Mouse (Mus musculus) embryonic facial prominence, embryonic 14.5 days (tissue): Measurements from ENCODE around the gene Eif2ak1. TPM values are rescaled to one million over a fixed set of nuclear protein-coding genes. Genes with fewer than 3 reads are reported as not detected.
A peak's percentile ranks its signal among the peaks of the same experiment; 100 is the strongest.
"Not testable (repeated sequence)": the region's sequence is repeated elsewhere in the genome, so short reads cannot be mapped to it uniquely, and the experiment has no call there.

ENCODE experiments used
- ATAC-seq: fragments of 200-750 bp; cut with Nextera tagmentation; 2 replicates; pipeline ENCODE4 v1.8.0; 2017; ENCODE audit warnings: low read depth, moderate number of reproducible peaks, moderate TSS enrichment
- DNase-seq: peaks from one replicate; pipeline ENCODE4 v3.0.0-alpha.2; 2015; ENCODE audit warnings: low spot score
- H3K27ac ChIP-seq: fragments of 300-500 bp; sonication (generic); replicated peaks from 2 replicates; pipeline ENCODE4 v1.5.1; 2014; ENCODE audit warnings: low read depth, mild to moderate bottlenecking, low read length, moderate library complexity
- H3K27me3 ChIP-seq: fragments of 300-500 bp; sonication (generic); replicated peaks from 2 replicates; pipeline ENCODE4 v1.6.1; 2014; ENCODE audit warnings: low read length; ENCODE audit not compliant: control insufficient read depth, insufficient read depth
- H3K36me3 ChIP-seq: fragments of 300-500 bp; sonication (generic); 2 replicates; pipeline ENCODE4 v1.6.1; 2014; ENCODE audit warnings: low read length, mixed read lengths; ENCODE audit not compliant: control insufficient read depth, insufficient read depth
- H3K4me1 ChIP-seq: fragments of 300-500 bp; sonication (generic); 2 replicates; pipeline ENCODE4 v1.6.1; 2014; ENCODE audit warnings: antibody characterized with exemption, low read length; ENCODE audit not compliant: control insufficient read depth, insufficient read depth
- H3K4me2 ChIP-seq: fragments of 300-500 bp; sonication (generic); 2 replicates; pipeline ENCODE4 v1.6.1; 2014; ENCODE audit warnings: low read depth, mild to moderate bottlenecking, low read length, moderate library complexity, mixed read lengths
- H3K4me3 ChIP-seq: fragments of 300-500 bp; sonication (generic); 2 replicates; pipeline ENCODE4 v1.5.1; 2014; ENCODE audit warnings: low read depth, mild to moderate bottlenecking, low read length
- H3K9ac ChIP-seq: fragments of 300-500 bp; sonication (generic); 2 replicates; pipeline ENCODE4 v1.6.1; 2014; ENCODE audit warnings: low read depth, mild to moderate bottlenecking, low read length, moderate library complexity, mixed read lengths
- H3K9me3 ChIP-seq: fragments of 300-500 bp; sonication (generic); 2 replicates; pipeline ENCODE4 v1.6.1; 2016; ENCODE audit warnings: low read length; ENCODE audit not compliant: control insufficient read depth
- WGBS: fragments of 180-500 bp; shearing (Covaris S2); extraction: QIAGEN DNeasy Blood & Tissue Kit; methylation state at CpG from one replicate; pipeline ENCODE4 v1.1.7; 2014; 5-methylcytosine and 5-hydroxymethylcytosine counted together
- polyA plus RNA-seq: library from polyadenylated mRNA; unstranded; fragments of >200 nt; fragmentation: Nextera tagmentation; extraction: Ambion mirVana; gene quantifications from 2 replicates; pipeline ENCODE4 v1.2.1, GENCODE M21; 2014

Gene Eif2ak1
- polyA plus RNA-seq: 38.4 and 39.8 TPM in 2 replicates

- Histone ChIP-seq H3K27ac (peak within 1 kb of the TSS; percentile 70), H3K4me1 (peaks cover 9% of the 10 kb centered on the region; the same call in 1 of the 2 replicates), H3K9ac (peak within 1 kb of the TSS; percentile 83), H3K36me3 (no peaks in the 10 kb centered on the region), H3K9me3 (no peaks in the 10 kb centered on the region), H3K27me3 (no peaks in the 10 kb centered on the region), H3K4me3 (peak within 1 kb of the TSS; percentile 85), H3K4me2 (peak within 1 kb of the TSS; percentile 85)
- peak; percentile 98 for DNase-seq
- 2% methylated on average over 35 of the region's 37 CpGs for WGBS
- ATAC-seq: peak; percentile 99
Measured at GRCm38 (mm10) chr5:143817116-143817930, at the start of gene Eif2ak1. Gene Eif2ak1, plus strand, starts transcription at chr5:143817788.

- Histone ChIP-seq H3K36me3 (no peaks in the 10 kb centered on the region), H3K4me3 (no peak overlapping the region), H3K4me1 (no peaks in the 10 kb centered on the region), H3K9me3 (no peaks in the 10 kb centered on the region), H3K9ac (no peak overlapping the region), H3K27me3 (no peaks in the 10 kb centered on the region), H3K4me2 (no peak overlapping the region), H3K27ac (no peak overlapping the region)
- ATAC-seq: no peak
- peak; percentile 27 for DNase-seq
- WGBS: 83% methylated on average over 7 of the region's 8 CpGs
Measured at GRCm38 (mm10) chr5:143781951-143782350, 35.6 kb upstream of the Eif2ak1 start.

- H3K4me1 ChIP-seq: no peaks in the 10 kb centered on the region
- H3K4me2 ChIP-seq: no peak overlapping the region
- H3K27ac ChIP-seq: no peak overlapping the region
- H3K36me3 ChIP-seq: no peaks in the 10 kb centered on the region
- no peak for ATAC-seq
- no peak overlapping the region for H3K4me3 ChIP-seq
- no peaks in the 10 kb centered on the region for H3K27me3 ChIP-seq
- no peak for DNase-seq
- 73% methylated on average over 6 of the region's 6 CpGs for WGBS
- H3K9me3 ChIP-seq: no peaks in the 10 kb centered on the region
- no peak overlapping the region for H3K9ac ChIP-seq
Measured at GRCm38 (mm10) chr5:143785391-143785790, 32.2 kb upstream of the Eif2ak1 start.

- DNase-seq, ATAC-seq: not testable (repeated sequence)
- 87% methylated on average over 6 of the region's 6 CpGs for WGBS
Measured at GRCm38 (mm10) chr5:143801216-143801615, 16.4 kb upstream of the Eif2ak1 start.

DNA sequence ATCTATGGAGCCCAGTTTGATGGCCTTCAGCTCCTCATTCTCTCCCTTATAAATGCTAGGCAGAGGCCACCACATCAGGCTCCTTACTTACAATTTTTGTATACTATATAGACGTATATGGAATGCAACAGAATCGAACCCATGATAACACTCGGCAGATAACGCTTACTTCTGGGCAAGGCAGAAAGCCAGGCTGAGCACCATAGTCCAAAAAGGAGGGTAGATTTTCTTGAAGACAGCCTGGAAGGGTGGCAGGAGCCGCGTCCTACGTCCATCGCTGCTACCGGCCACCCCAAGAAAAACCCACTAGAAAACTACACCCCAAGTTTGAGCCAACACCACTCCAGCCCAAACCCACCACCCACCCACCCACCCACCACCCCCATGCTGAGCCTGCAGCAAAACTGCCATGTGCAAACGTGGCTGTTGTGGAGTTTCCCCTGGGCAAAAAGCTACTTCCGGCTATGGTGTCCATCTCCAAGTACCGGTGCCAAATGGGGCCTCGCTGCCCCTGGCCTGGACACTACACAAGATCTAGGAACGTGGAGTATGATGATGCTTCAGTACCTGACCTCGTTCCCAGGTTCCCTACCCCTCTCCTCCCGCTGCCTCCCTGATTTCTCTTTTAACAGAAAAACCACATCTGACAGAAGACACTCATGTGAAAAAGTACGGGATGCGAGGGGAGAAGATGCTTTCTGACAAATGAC lies 13.4 kb upstream of the Eif2ak1 start:
- WGBS: 85% methylated on average over 18 of the region's 18 CpGs
- H3K27ac ChIP-seq: no peak overlapping the region
- H3K4me1 ChIP-seq: no peaks in the 10 kb centered on the region
- no peak overlapping the region for H3K4me3 ChIP-seq
- ATAC-seq (no peak), DNase-seq (no peak)
- H3K4me2 ChIP-seq: no peak overlapping the region
- no peaks in the 10 kb centered on the region for H3K36me3 ChIP-seq
- H3K9ac ChIP-seq: no peak overlapping the region
- H3K9me3 ChIP-seq: no peaks in the 10 kb centered on the region
- no peaks in the 10 kb centered on the region for H3K27me3 ChIP-seq

More at GRCm38 (mm10) chr5:143801216-143801615, 16.4 kb upstream of the Eif2ak1 start:
- H3K4me2 ChIP-seq, H3K4me3 ChIP-seq, H3K9ac ChIP-seq, H3K27me3 ChIP-seq, H3K27ac ChIP-seq, H3K36me3 ChIP-seq, H3K4me1 ChIP-seq, H3K9me3 ChIP-seq: not testable (repeated sequence)

DNA sequence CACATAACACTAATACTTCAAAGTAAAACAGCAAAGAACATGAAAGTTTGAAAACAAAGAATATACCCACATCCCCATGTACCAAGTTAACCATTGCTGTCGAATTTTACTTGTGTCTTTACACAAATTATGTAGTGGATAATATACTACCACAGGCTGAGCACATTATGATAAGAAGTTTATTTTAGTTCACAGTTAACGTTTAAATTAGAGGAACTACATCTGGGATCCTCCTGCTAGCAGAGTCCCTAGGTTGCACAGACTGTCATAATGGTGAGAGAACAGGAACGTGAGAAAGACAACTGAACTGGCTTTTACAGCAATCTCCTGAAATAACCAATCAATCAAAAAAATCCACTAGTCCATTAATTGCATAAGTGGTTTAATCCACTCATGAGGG lies 10.3 kb upstream of the Eif2ak1 start:
- no peaks in the 10 kb centered on the region for H3K9me3 ChIP-seq
- H3K4me1 ChIP-seq: no peaks in the 10 kb centered on the region
- no peak overlapping the region for H3K27ac ChIP-seq
- H3K9ac ChIP-seq: no peak overlapping the region
- DNase-seq: no peak
- no peak overlapping the region for H3K4me2 ChIP-seq
- WGBS: 70% methylated on average over 3 of the region's 3 CpGs
- H3K36me3 ChIP-seq: no peaks in the 10 kb centered on the region
- no peaks in the 10 kb centered on the region for H3K27me3 ChIP-seq
- H3K4me3 ChIP-seq: no peak overlapping the region
- ATAC-seq: no peak

DNA sequence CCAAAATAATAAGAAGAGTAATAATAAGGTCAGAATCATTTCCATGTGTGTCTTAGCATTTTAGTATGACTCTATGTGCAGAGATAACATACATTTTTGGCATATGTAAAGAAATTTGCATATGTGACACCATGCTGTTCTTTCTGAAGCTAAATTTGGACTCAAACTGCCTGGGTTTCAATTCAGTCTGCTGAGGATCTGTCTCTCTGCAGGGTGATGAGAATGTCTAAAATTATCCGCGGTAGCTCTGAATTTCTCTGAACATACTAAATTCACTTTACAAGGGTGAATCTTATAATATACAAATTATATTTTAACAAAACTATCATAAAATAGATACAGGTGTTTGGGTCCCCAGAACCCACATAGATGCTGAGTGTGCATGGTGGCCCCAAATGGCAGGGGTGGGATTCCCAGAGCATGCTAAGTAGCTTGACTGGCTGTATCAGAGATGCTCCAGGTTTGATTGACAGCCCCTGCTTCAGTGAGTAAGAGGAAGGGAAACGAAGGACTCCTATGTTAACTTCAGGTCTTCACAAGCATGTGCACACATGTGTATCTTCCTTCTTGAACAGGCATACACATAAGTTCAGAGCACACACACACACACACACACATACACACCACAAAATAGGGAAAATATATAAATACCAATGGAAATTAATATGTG lies 8.0 kb upstream of the Eif2ak1 start:
- ATAC-seq (no peak), DNase-seq (no peak)
- no peaks in the 10 kb centered on the region for H3K9me3 ChIP-seq
- no peak overlapping the region for H3K4me3 ChIP-seq
- H3K27ac ChIP-seq: no peak overlapping the region
- no peaks in the 10 kb centered on the region for H3K36me3 ChIP-seq
- 76% methylated on average over 3 of the region's 3 CpGs for WGBS
- no peak overlapping the region for H3K4me2 ChIP-seq
- H3K27me3 ChIP-seq: no peaks in the 10 kb centered on the region
- H3K9ac ChIP-seq: no peak overlapping the region
- H3K4me1 ChIP-seq: no peaks in the 10 kb centered on the region

GRCm38 (mm10) chr5:143811653-143812052 lies 5.9 kb upstream of the Eif2ak1 start:
- DNase-seq (no peak), ATAC-seq (no peak)
- 79% methylated on average over 5 of the region's 5 CpGs for WGBS

More at GRCm38 (mm10) chr5:143811653-143812052, 5.9 kb upstream of the Eif2ak1 start:
- H3K9ac ChIP-seq: no peak overlapping the region
- H3K4me2 ChIP-seq: no peak overlapping the region
- H3K4me3 ChIP-seq: no peak overlapping the region
- H3K9me3 ChIP-seq: no peaks in the 10 kb centered on the region
- H3K4me1 ChIP-seq: no peaks in the 10 kb centered on the region
- no peaks in the 10 kb centered on the region for H3K36me3 ChIP-seq
- H3K27ac ChIP-seq: no peak overlapping the region
- H3K27me3 ChIP-seq: no peaks in the 10 kb centered on the region
